ENCODE assay signal across 8 mouse cellular contexts in the genomic region with DNA sequence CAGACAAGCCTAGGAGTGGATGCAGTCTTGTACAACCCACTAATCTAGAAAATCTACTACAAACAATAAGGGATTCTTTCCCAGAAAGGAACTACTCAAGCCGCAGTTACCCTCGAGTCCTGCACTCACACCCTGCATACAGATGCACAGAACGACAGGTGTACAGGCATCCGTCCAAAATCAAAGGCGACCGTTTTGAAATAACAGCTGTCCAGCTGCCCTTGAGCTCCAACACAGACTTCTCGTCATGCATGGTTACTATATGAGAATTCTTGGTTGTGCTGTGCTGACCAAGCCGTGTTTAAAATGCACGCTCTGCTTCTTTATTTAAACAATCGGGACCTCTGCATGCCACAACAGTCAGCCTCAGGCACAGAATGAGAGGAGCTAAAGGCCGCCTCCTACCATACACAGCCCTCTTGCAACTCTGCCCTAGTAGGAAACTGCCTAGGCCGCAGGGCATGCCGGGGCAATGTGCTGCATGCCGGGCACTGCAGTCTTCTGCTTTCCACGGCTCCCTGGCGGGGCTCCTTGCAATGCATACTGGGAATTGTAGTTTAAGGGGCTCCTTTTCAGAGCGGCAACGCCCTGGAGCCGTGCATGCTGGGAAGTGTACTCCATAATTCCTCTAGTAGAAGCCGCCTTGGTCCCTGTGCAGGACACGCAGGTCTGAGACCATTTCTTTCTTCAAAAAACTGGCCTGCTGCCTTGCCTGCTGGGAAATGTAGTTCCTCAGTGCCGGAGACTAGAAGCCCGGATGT.
A peak's percentile ranks its signal among the peaks of the same experiment; 100 is the strongest.
DNase-seq lines count a peak whose midpoint lies in the region; ATAC-seq and TF ChIP-seq lines count a peak whose summit lies in the region.

No protein-coding gene starts in this region.

- peaks cover 5% of the 10 kb centered on the region for H3K4me1 ChIP-seq in erythroblast, embryonic 14.5 days (ENCODE audit: control insufficient read depth)
- H3K4me1 ChIP-seq in embryonic facial prominence, embryonic 15.5 days: peaks cover 7% of the 10 kb centered on the region; the same call in 1 of the 2 replicates
- peaks cover 7% of the 10 kb centered on the region for H3K4me1 ChIP-seq in heart, embryonic 10.5 days
- no peaks in the 10 kb centered on the region for H3K4me1 ChIP-seq in kidney, embryonic 14.5 days (ENCODE audit: control insufficient read depth, insufficient read depth, low read length)
- 0 out of 2 replicates have a peak, but pooled peaks cover 4% of the 10 kb centered on the region for H3K4me1 ChIP-seq in limb, embryonic 14.5 days (ENCODE audit: control insufficient read depth, insufficient read depth, low read length)
- H3K4me1 ChIP-seq in midbrain, embryonic 16.5 days (ENCODE audit: control insufficient read depth, insufficient read depth, low read length): peaks cover 9% of the 10 kb centered on the region
- H3K4me1 ChIP-seq in spleen, adult 2 months (ENCODE audit: control insufficient read depth, insufficient read depth, insufficient read length): no peaks in the 10 kb centered on the region

- TF ChIP-seq CTCF in spleen, adult 2 months (IDR thresholded peaks at IDR 0.05; ENCODE audit: extremely low read depth, insufficient read depth, insufficient read length, insufficient replicate concordance): no peak

- peak; percentile 98 for DNase-seq in heart, embryonic 10.5 days (ENCODE audit: low spot score)
- peak; percentile 98 for DNase-seq in limb, embryonic 14.5 days (ENCODE audit: low spot score)
- DNase-seq in spleen, adult 2 months (ENCODE audit: low read depth in 1 of 2, low spot score in 2 of 2): peak; percentile 31 to 65

- peak overlapping the region; percentile 26; the same call in 1 of the 2 replicates for H3K9ac ChIP-seq in embryonic facial prominence, embryonic 15.5 days
- H3K9ac ChIP-seq in kidney, embryonic 14.5 days (ENCODE audit: low read depth, low read length): peak overlapping the region; percentile 54
- H3K9ac ChIP-seq in limb, embryonic 14.5 days (ENCODE audit: low read depth, low read length, severe bottlenecking): peak overlapping the region; percentile 56
- peak overlapping the region; percentile 65 for H3K9ac ChIP-seq in midbrain, embryonic 16.5 days (ENCODE audit: low read depth, low read length)

- no peak for ATAC-seq in erythroblast, adult 5-6 weeks (replicated peaks; ENCODE audit: low FRiP score, poor library complexity, severe bottlenecking)
- peak; percentile 99 for ATAC-seq in embryonic facial prominence, embryonic 15.5 days (ENCODE audit: insufficient number of reproducible peaks, low FRiP score, low TSS enrichment, low read depth)
- ATAC-seq in kidney, embryonic 14.5 days (ENCODE audit: low FRiP score, low TSS enrichment): peak; percentile 99
- peak; percentile 99 for ATAC-seq in limb, embryonic 14.5 days (ENCODE audit: low FRiP score, low read depth)
- peak; percentile 99 for ATAC-seq in midbrain, embryonic 16.5 days

- peak overlapping the region; percentile 55 for H3K4me2 ChIP-seq in embryonic facial prominence, embryonic 15.5 days (replicated peaks)
- peak overlapping the region; percentile 49 for H3K4me2 ChIP-seq in kidney, embryonic 14.5 days (replicated peaks; ENCODE audit: low read depth, low read length)
- peak overlapping the region; percentile 59 for H3K4me2 ChIP-seq in limb, embryonic 14.5 days (replicated peaks; ENCODE audit: low read depth, low read length, severe bottlenecking)
- H3K4me2 ChIP-seq in midbrain, embryonic 16.5 days (ENCODE audit: low read length): peak overlapping the region; percentile 53

- TF ChIP-seq POLR2A in limb, embryonic 14.5 days (IDR thresholded peaks at IDR 0.05; ENCODE audit: borderline replicate concordance, extremely low read depth, insufficient read depth, insufficient read length): peak; percentile 89; the same call in 1 of the 2 replicates
- TF ChIP-seq POLR2A in spleen, adult 2 months (IDR thresholded peaks at IDR 0.05; ENCODE audit: low read depth, low read length): no peak

- peak overlapping the region; percentile 78 for H3K27ac ChIP-seq in embryonic facial prominence, embryonic 15.5 days (replicated peaks)
- peak overlapping the region; percentile 87 for H3K27ac ChIP-seq in heart, embryonic 10.5 days
- peak overlapping the region; percentile 62; the same call in 1 of the 2 replicates for H3K27ac ChIP-seq in kidney, embryonic 14.5 days (ENCODE audit: low read depth, low read length)
- H3K27ac ChIP-seq in limb, embryonic 14.5 days (replicated peaks; ENCODE audit: low read depth, low read length): peak overlapping the region; percentile 61; the same call in 1 of the 2 replicates
- peak overlapping the region; percentile 92 for H3K27ac ChIP-seq in midbrain, embryonic 16.5 days (ENCODE audit: low read length)
- H3K27ac ChIP-seq in spleen, adult 2 months (ENCODE audit: insufficient read depth, low read length): 0 out of 2 replicates have a peak overlapping the region, but pooled peaks have one; percentile 14

- no peaks in the 10 kb centered on the region for H3K36me3 ChIP-seq in erythroblast, embryonic 14.5 days (ENCODE audit: control insufficient read depth)
- no peaks in the 10 kb centered on the region for H3K36me3 ChIP-seq in embryonic facial prominence, embryonic 15.5 days
- no peaks in the 10 kb centered on the region for H3K36me3 ChIP-seq in heart, embryonic 10.5 days
- H3K36me3 ChIP-seq in kidney, embryonic 14.5 days (ENCODE audit: control insufficient read depth, insufficient read depth, low read length): no peaks in the 10 kb centered on the region
- H3K36me3 ChIP-seq in limb, embryonic 14.5 days (ENCODE audit: control insufficient read depth, insufficient read depth, low read length): no peaks in the 10 kb centered on the region
- H3K36me3 ChIP-seq in midbrain, embryonic 16.5 days (ENCODE audit: control insufficient read depth, insufficient read depth, low read length): no peaks in the 10 kb centered on the region
- no peaks in the 10 kb centered on the region for H3K36me3 ChIP-seq in spleen, adult 2 months (ENCODE audit: control insufficient read depth, insufficient read depth, low read length)

- no peaks in the 10 kb centered on the region for H3K27me3 ChIP-seq in erythroblast, embryonic 14.5 days (ENCODE audit: control insufficient read depth)
- no peaks in the 10 kb centered on the region for H3K27me3 ChIP-seq in embryonic facial prominence, embryonic 15.5 days
- H3K27me3 ChIP-seq in heart, embryonic 10.5 days (ENCODE audit: insufficient read depth, poor library complexity, severe bottlenecking): no peaks in the 10 kb centered on the region
- H3K27me3 ChIP-seq in kidney, embryonic 14.5 days (ENCODE audit: control insufficient read depth, insufficient read depth, low read length): no peaks in the 10 kb centered on the region
- no peaks in the 10 kb centered on the region for H3K27me3 ChIP-seq in limb, embryonic 14.5 days (ENCODE audit: control insufficient read depth, insufficient read depth, low read length)
- no peaks in the 10 kb centered on the region for H3K27me3 ChIP-seq in midbrain, embryonic 16.5 days (ENCODE audit: control insufficient read depth, insufficient read depth, low read depth, low read length)
- no peaks in the 10 kb centered on the region for H3K27me3 ChIP-seq in spleen, adult 2 months (ENCODE audit: control insufficient read depth, insufficient read depth, low read length)

- 8% methylated on average over 23 of the region's 23 CpGs for WGBS in embryonic facial prominence, embryonic 15.5 days
- WGBS in heart, embryonic 10.5 days: 16% methylated on average over 23 of the region's 23 CpGs
- WGBS in kidney, embryonic 14.5 days: 14% methylated on average over 23 of the region's 23 CpGs
- WGBS in limb, embryonic 14.5 days: 7% methylated on average over 23 of the region's 23 CpGs
- WGBS in midbrain, embryonic 16.5 days: 9% methylated on average over 23 of the region's 23 CpGs
- WGBS in spleen, adult 2 months: 21% methylated on average over 23 of the region's 23 CpGs

- peak overlapping the region; percentile 38 for H3K4me3 ChIP-seq in erythroblast, embryonic 14.5 days (replicated peaks)
- H3K4me3 ChIP-seq in embryonic facial prominence, embryonic 15.5 days (replicated peaks): peak overlapping the region; percentile 44
- H3K4me3 ChIP-seq in heart, embryonic 10.5 days: peak overlapping the region; percentile 54
- peak overlapping the region; percentile 33 for H3K4me3 ChIP-seq in kidney, embryonic 14.5 days (ENCODE audit: low read length)
- peak overlapping the region; percentile 39 for H3K4me3 ChIP-seq in limb, embryonic 14.5 days (replicated peaks; ENCODE audit: low read length)
- H3K4me3 ChIP-seq in midbrain, embryonic 16.5 days (ENCODE audit: low read depth, low read length): peak overlapping the region; percentile 28
- H3K4me3 ChIP-seq in spleen, adult 2 months (ENCODE audit: extremely low read depth, insufficient read depth, insufficient read length): peak overlapping the region; percentile 34

- no peaks in the 10 kb centered on the region for H3K9me3 ChIP-seq in erythroblast, embryonic 14.5 days (ENCODE audit: control insufficient read depth, low read length)
- H3K9me3 ChIP-seq in embryonic facial prominence, embryonic 15.5 days (replicated peaks): no peaks in the 10 kb centered on the region
- H3K9me3 ChIP-seq in heart, embryonic 10.5 days: no peaks in the 10 kb centered on the region
- H3K9me3 ChIP-seq in kidney, embryonic 14.5 days (ENCODE audit: control insufficient read depth, low read length): no peaks in the 10 kb centered on the region
- no peaks in the 10 kb centered on the region for H3K9me3 ChIP-seq in limb, embryonic 14.5 days (ENCODE audit: control insufficient read depth, low read length)
- H3K9me3 ChIP-seq in midbrain, embryonic 16.5 days (replicated peaks; ENCODE audit: control insufficient read depth, low read length, poor library complexity, severe bottlenecking): no peaks in the 10 kb centered on the region

Comparison
In these comparisons a context has a peak if more than half of its experiments do, and no peak if none do; other contexts are left out.
1. H3K27ac ChIP-seq: peak in every context shown above with its lines; median percentile 92 in midbrain, embryonic 16.5 days; 87 in heart, embryonic 10.5 days; 78 in embryonic facial prominence, embryonic 15.5 days; 62 in kidney, embryonic 14.5 days; 61 in limb, embryonic 14.5 days; 14 in spleen, adult 2 months.
2. DNase-seq: peak in every context shown above with its lines; median percentile 98 in heart, embryonic 10.5 days; 98 in limb, embryonic 14.5 days; 48 in spleen, adult 2 months.